Mouse (Mus musculus) heart, adult 9 months (tissue): ENCODE measurements around the gene Ppm1j.
"Not testable (repeated sequence)": the region's sequence is repeated elsewhere in the genome, so short reads cannot be mapped to it uniquely, and the experiment has no call there.

ENCODE experiments used
- DNase-seq, 2 experiments: peaks; one replicate each; pipeline ENCODE4 v3.0.0; 2022; ENCODE audit warnings: low spot score in 2 of 2

The Ppm1j gene

DNA sequence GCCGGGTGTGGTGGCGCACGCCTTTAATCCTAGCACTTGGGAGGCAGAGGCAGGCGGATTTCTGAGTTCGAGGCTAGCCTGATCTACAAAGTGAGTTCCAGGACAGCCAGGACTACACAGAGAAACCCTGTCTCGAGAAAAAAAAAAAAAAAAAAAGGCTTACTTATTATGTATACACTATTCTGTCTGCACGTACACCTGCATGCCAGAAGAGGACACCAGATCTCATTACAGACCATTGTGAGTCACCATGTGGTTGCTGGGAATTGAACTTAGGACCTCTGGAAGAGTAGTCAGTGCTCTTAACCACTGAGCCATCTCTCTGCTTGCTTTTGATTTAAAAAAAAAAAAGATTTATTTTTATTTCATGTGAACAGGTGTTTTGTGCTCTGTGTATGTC lies 32.4 kb downstream of the Ppm1j start:
- DNase-seq: not testable (repeated sequence)

DNA sequence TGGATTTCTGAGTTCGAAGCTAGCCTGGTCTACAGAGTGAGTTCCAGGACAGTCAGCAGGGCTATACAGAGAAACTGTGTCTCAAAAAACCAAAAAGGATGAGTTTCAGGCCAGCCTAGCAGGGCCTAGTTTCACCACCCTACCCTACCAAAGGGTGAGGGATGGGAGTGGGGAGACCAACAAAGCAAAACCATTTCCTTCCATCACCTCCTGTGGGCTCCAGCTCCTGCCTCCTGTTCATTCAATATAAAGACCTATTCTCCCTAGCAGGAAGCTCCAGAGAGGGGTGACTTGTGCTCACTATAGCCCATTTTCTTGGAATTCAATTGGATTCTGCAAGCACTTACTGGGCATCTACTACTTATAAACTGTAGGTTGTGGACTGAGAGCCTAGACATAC lies 33.9 kb downstream of the Ppm1j start:
- no peak for DNase-seq

DNA sequence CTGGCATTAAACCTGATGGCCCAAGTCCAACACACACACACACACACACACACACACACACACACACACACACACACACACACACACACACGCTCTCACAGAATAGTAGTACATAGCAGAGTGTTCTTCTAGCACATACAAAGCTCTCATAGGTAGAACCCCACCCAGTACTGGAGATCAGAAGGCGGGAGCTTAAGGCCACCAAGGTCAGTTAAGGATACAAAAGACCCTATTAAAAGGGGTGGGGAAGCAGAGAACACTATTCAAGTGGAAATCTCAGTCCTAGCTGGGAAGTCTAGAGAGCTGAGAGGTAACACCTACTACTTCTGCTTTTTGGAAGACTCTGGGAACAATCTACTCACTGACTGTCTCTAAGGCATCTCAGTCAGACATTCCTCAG lies 34.5 kb downstream of the Ppm1j start:
- no peak for DNase-seq

DNA sequence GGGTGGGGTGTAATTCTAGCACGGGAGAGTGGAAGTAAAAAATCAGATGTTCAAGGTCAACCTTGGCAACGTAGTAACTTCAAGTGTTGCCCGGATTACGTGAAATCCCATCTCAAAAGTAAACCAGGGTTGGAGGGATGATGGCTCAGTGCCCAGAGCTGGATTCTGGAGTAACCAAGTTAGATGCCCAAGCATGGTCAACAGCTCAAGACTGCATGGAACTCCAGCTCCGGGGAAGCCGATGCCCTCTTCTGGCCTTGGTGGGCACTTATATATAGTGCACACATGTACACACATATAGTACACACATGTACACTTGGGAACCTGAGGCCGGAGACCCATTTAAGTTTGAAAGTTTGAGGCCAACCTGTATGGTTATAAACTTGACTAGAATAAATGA lies 35.3 kb downstream of the Ppm1j start:
- DNase-seq: no peak

DNA sequence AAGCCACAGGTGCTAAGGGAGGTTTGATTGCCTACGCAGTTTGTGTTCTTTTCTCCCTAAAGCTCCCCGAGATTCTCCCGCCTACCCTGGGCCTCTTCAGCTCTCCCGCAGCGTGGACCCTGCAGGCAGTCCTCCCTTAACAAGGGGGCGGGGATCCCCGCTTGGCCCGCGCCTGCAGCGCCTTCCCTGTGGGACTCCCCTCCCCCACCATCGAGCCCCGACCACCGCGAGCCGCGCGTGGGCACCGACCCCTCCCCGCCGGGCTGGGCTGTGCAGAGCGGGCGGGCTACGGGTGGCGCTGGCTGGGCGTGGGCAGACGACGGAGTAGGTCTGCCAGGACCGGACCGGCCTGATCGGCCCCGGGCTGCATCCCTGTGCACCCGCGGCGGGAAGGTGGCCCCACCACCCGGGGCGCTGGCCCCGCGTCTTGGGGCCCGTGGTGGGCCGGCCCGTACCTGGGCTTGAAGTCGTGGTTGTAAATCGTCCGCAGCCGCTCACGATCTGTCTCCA lies 36.7 kb downstream of the Ppm1j start:
- DNase-seq: peak; percentile 46 to 58

DNA sequence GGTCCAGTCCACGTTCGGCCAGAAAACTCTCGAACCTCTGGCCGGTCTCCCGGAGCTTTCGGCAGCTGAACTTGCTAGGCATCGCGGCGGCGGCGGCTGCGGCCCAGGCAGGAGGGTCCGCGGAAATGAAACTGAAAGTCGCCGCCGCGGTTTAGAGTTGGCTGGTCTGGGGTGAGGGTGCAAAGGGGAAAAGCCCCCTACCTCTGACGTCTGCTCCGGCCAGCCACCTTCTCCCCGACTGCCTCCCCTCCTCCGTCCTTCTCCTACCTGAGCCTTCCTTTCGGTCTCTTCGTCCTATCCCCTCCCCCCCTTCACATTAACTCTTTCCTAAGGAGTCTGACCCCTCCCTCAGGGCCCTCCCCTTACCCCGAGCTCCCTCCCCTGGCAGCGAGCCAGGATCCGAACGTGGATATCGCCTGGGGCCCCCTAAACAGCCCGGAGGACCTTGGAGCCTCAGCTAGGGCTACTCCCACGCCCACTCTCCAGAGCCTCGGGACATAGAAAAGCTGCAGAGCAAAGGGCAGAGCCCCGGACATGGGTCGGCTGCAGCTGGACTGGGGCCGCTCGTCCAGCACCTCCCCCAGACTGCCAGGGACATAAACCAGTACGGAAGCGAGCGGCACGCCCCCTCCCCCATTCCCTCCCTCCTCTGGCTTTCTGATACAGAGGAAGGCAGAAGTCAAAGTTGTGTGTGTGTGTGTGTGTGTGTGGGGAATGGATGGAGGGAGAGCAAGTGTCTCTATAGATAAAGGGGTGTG lies 37.3 kb downstream of the Ppm1j start, which contains the start of gene Mov10:
Gene Mov10 (minus strand): TSS at position 573 of the 758 bp plus-strand sequence.
- peak; percentile 70 to 72 for DNase-seq

DNA sequence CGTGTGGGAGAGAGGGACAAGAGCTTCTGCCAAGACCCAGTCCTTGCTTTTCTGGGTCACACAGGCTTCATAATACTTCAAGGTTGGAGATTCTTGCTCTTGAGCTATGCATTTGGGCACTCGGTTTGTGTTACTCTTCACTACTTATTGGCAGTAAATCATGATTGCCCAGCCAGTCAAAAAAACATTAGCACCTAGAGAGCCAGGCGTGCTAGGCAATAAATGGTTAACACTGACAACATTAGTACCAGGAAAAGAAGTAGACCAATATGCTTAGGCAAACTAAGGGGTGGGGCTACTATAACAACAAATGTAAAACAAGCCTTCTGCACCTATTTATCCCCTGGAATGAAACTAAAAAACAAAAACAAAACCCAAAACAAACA lies 37.9 kb downstream of the Ppm1j start:
- peak in 1 of 2 experiments; percentile 15 for DNase-seq

DNA sequence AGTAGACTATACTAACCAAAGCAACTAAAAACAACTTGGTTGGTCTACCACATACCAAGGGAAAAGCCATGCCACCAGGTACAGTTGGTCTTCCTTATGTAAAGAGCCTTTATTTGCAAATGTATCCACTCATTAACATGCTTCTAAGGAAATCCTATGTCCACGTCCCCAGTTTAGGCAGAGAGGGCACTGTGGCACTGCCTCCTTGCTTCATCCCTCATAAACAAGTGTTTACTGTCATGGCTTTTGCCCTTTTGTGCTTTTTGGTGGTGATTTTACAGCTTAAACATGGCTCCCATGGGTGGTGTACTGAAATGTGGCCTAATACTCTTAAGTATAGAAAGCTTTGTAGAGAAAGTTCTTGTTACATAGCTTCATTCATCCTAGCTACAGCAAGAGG lies 39.6 kb downstream of the Ppm1j start:
- DNase-seq: no peak

DNA sequence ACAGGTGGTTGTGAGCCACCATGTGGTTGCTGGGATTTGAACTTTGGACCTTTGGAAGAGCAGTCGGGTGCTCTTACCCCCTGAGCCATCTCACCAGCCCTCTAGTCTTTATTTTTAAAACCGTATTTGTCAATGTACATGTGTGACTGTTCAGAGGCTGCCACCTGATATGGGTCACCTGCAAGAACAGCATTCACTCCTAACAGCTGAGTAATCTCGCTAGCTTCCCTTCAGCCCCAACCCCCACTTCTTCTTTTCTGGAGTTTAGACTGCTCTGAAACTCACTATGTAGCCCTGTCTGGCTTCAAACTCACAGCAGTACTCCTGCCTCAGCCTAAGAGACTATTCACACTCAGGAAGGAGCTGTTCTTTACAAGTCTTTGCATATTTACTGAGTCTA lies 41.6 kb downstream of the Ppm1j start:
- no peak for DNase-seq
